Mouse (Mus musculus): ENCODE results near the gene Olfr1347.
"Not testable (repeated sequence)": the region's sequence is repeated elsewhere in the genome, so short reads cannot be mapped to it uniquely, and the experiment has no call there.

Gene Olfr1347

GRCm38 (mm10) chr7:6499655-6500054 lies at the start of gene Olfr1347:
Olfr1347 (minus strand) TSS chr7:6499755.
- no peak for DNase-seq (ENCODE audit: low read depth, low spot score)

GRCm38 (mm10) chr7:6526141-6526540 lies 26.6 kb upstream of the Olfr1347 start:
- no peak for DNase-seq (ENCODE audit: low read depth, low spot score)

- no peak for DNase-seq (ENCODE audit: low read depth, low spot score)
Measured at GRCm38 (mm10) chr7:6525001-6525400, 25.4 kb upstream of the Olfr1347 start.

- DNase-seq (ENCODE audit: low read depth, low spot score), result no peak
Measured at GRCm38 (mm10) chr7:6522850-6523249, 23.3 kb upstream of the Olfr1347 start, which contains the start of gene Olfr1349. Olfr1349 (minus strand) TSS chr7:6522950.

- DNase-seq (ENCODE audit: low read depth, low spot score), result no peak
Measured at GRCm38 (mm10) chr7:6521666-6522065, 22.1 kb upstream of the Olfr1347 start.

GRCm38 (mm10) chr7:6508648-6509047 lies 9.1 kb upstream of the Olfr1347 start, which contains the start of gene Olfr1348:
Olfr1348 (minus strand) TSS chr7:6508748.
- no peak for DNase-seq (ENCODE audit: low read depth, low spot score)

- no peak for DNase-seq (ENCODE audit: low read depth, low spot score)
Measured at GRCm38 (mm10) chr7:6486841-6487240, 12.7 kb downstream of the Olfr1347 start, which contains the start of gene Olfr5. Olfr5 (minus strand) TSS chr7:6486941.

GRCm38 (mm10) chr7:6477633-6478032 lies 21.9 kb downstream of the Olfr1347 start:
- DNase-seq (ENCODE audit: low read depth, low spot score), result not testable (repeated sequence)

GRCm38 (mm10) chr7:6466951-6467350 lies 32.6 kb downstream of the Olfr1347 start, which contains the start of gene Olfr1346:
Olfr1346 (plus strand) TSS chr7:6467101.
- DNase-seq (ENCODE audit: low read depth, low spot score), result no peak

GRCm38 (mm10) chr7:6456399-6456798 lies 43.2 kb downstream of the Olfr1347 start:
- no peak for DNase-seq (ENCODE audit: low read depth, low spot score)

GRCm38 (mm10) chr7:6455868-6456267 lies 43.7 kb downstream of the Olfr1347 start, which contains the start of gene Olfr1336:
Olfr1336 (plus strand) TSS chr7:6456168.
- DNase-seq (ENCODE audit: low read depth, low spot score), result no peak

GRCm38 (mm10) chr7:6447771-6448170 lies 51.8 kb downstream of the Olfr1347 start:
- DNase-seq (ENCODE audit: low read depth, low spot score), result no peak

- no peak for DNase-seq (ENCODE audit: low read depth, low spot score)
Measured at GRCm38 (mm10) chr7:6441173-6441572, 58.4 kb downstream of the Olfr1347 start.

GRCm38 (mm10) chr7:6438388-6438787 lies 61.2 kb downstream of the Olfr1347 start, which contains the start of gene Olfr1344:
Olfr1344 (plus strand) TSS chr7:6438688.
- DNase-seq (ENCODE audit: low read depth, low spot score), result no peak

Measured in skeletal muscle tissue, adult 2 months (tissue).